Mouse (Mus musculus) mature B cell (primary cell): Measurements from ENCODE around the gene Pkp1.

Experiments
- in situ Hi-C: fragments of 300-500 bp; cut with MboI; formaldehyde crosslinking; loops from 2 replicates; pipeline ENCODE4 v1.14.3; 2019

The Pkp1 gene

GRCm38 (mm10) chr1:135821780-135822179, 97.2 kb downstream of the Pkp1 start:
- in situ Hi-C loops = no loop called here
